Mouse (Mus musculus) telencephalon, adult 2 months (tissue): Measurements from ENCODE around the gene Psmc5.
A peak's percentile ranks its signal among the peaks of the same experiment; 100 is the strongest.
"Not testable (repeated sequence)": the region's sequence is repeated elsewhere in the genome, so short reads cannot be mapped to it uniquely, and the experiment has no call there.

Experiments used
- DNase-seq: peaks from one replicate; pipeline ENCODE4 v3.0.0-alpha.2; 2011; ENCODE audit warnings: low read depth, low spot score

Psmc5 gene

GRCm38 (mm10) chr11:106255685-106256451, at the start of gene Psmc5, which contains the start of gene Ftsj3:
Gene Psmc5, plus strand, starts transcription at chr11:106256154.
Gene Ftsj3, minus strand, starts transcription at chr11:106256079.
- DNase-seq, result peak; percentile 92

GRCm38 (mm10) chr11:106212771-106213170, 43.2 kb upstream of the Psmc5 start:
- DNase-seq, result no peak

GRCm38 (mm10) chr11:106214856-106215255, 41.1 kb upstream of the Psmc5 start:
- DNase-seq, result no peak

- DNase-seq, result no peak
Observed at GRCm38 (mm10) chr11:106215450-106215859, 40.5 kb upstream of the Psmc5 start.

- DNase-seq, result peak; percentile 100
Observed at GRCm38 (mm10) chr11:106215927-106216729, 39.8 kb upstream of the Psmc5 start, which contains the start of gene Ccdc47. Gene Ccdc47, minus strand, starts transcription at chr11:106216344.

GRCm38 (mm10) chr11:106216730-106217490, 39.0 kb upstream of the Psmc5 start, which contains the start of gene Ddx42:
Gene Ddx42, plus strand, starts transcription at chr11:106216926.
- peak; percentile 99 for DNase-seq

GRCm38 (mm10) chr11:106220603-106221002, 35.4 kb upstream of the Psmc5 start:
- no peak for DNase-seq

GRCm38 (mm10) chr11:106233978-106234377, 22.0 kb upstream of the Psmc5 start:
- not testable (repeated sequence) for DNase-seq

- no peak for DNase-seq
Observed at GRCm38 (mm10) chr11:106246834-106247233, 9.1 kb upstream of the Psmc5 start.

GRCm38 (mm10) chr11:106249326-106249725, 6.6 kb upstream of the Psmc5 start:
- DNase-seq, result no peak

GRCm38 (mm10) chr11:106254767-106255166, 1.2 kb upstream of the Psmc5 start:
- no peak for DNase-seq

- DNase-seq, result no peak
Observed at GRCm38 (mm10) chr11:106255174-106255573, 780 bp upstream of the Psmc5 start.

GRCm38 (mm10) chr11:106256775-106257174, 821 bp downstream of the Psmc5 start:
- no peak for DNase-seq

- DNase-seq, result no peak
Observed at GRCm38 (mm10) chr11:106260826-106261450, 5.0 kb downstream of the Psmc5 start.

GRCm38 (mm10) chr11:106263963-106264362, 8.0 kb downstream of the Psmc5 start:
- DNase-seq, result no peak

GRCm38 (mm10) chr11:106264988-106265387, 9.0 kb downstream of the Psmc5 start:
- no peak for DNase-seq

- no peak for DNase-seq
Observed at GRCm38 (mm10) chr11:106265570-106265969, 9.6 kb downstream of the Psmc5 start.

- DNase-seq, result no peak
Observed at GRCm38 (mm10) chr11:106266431-106266830, 10.5 kb downstream of the Psmc5 start.

- DNase-seq, result no peak
Observed at GRCm38 (mm10) chr11:106267311-106267852, 11.4 kb downstream of the Psmc5 start.

GRCm38 (mm10) chr11:106267871-106268270, 11.9 kb downstream of the Psmc5 start:
- no peak for DNase-seq
